In genomic region chr7:105416529-105416928, GRCm38 (mm10) we compare ENCODE assay signal across 30 mouse cellular contexts. TPM values are rescaled to one million over a fixed set of nuclear protein-coding genes. Genes with fewer than 3 reads are reported as not detected.
"Had no signal": no experiment of that assay in that cellular context is flagged by ENCODE, and none has a peak within 500 bp of the region (broad histone marks: within the 10 kb centered on the region; RNA-seq: fewer than 3 reads in every experiment).

No protein-coding gene starts in this region.

- H3K4me1 ChIP-seq: hindbrain, embryonic 10.5 days; hindbrain, embryonic 12.5 days; intestine, embryonic 15.5 days; limb, embryonic 10.5 days; limb, embryonic 12.5 days; liver, embryonic 13.5 days had no signal

- ATAC-seq: hindbrain, embryonic 16.5 days; inflammation-experienced regulatory T-cells, adult 6 months; intestine, embryonic 15.5 days; intestine, postnatal 0 days had no signal

- DNase-seq: gastrocnemius, postnatal 25 days; heart, adult 2 months; heart, postnatal 10 days; heart, postnatal 4 days; kidney, adult 18-20 months; kidney, adult 8-10 months; kidney, postnatal 10 days; kidney, postnatal 25 days; kidney, postnatal 4 days; liver; liver, embryonic 13.5 days had no signal

- H3K4me3 ChIP-seq: heart, adult 2 months; heart, embryonic 12.5 days; hindbrain, embryonic 10.5 days; hindbrain, embryonic 12.5 days; intestine, embryonic 15.5 days; layer of hippocampus, adult 2 months; left cerebral cortex, adult 2 months; limb, embryonic 10.5 days; limb, embryonic 12.5 days; liver, embryonic 13.5 days had no signal

RNA-seq across cellular contexts. Expression of gene Cckbr, which starts 9.0 kb away (rescaled TPM):
- polyA plus RNA-seq: heart, adult 2 months; heart, embryonic 12.5 days; heart, embryonic 14.5 days; heart, embryonic 16.5 days; inflammation-experienced regulatory T-cells, adult 6 months; limb, embryonic 12.5 days; liver, embryonic 13.5 days had no signal

RNA-seq across cellular contexts. Expression of gene Cnga4, which starts 12.2 kb away (rescaled TPM):
- polyA plus RNA-seq: heart, embryonic 12.5 days; heart, embryonic 14.5 days; hindbrain, embryonic 14.5 days; hindbrain, embryonic 16.5 days; inflammation-experienced regulatory T-cells, adult 6 months; intestine, embryonic 15.5 days; intestine, postnatal 0 days; kidney, embryonic 14.5 days; kidney, embryonic 16.5 days; limb, embryonic 12.5 days; liver, embryonic 11.5 days; liver, embryonic 13.5 days had no signal

RNA-seq across cellular contexts. Expression of gene Gm5901, which starts 41.7 kb away (rescaled TPM):
- polyA plus RNA-seq: frontal cortex, adult 2 months; heart, embryonic 12.5 days; heart, embryonic 14.5 days; heart, embryonic 16.5 days; hindbrain, embryonic 10.5 days; hindbrain, embryonic 12.5 days; hindbrain, embryonic 14.5 days; hindbrain, embryonic 16.5 days; inflammation-experienced regulatory T-cells, adult 6 months; intestine, embryonic 15.5 days; intestine, postnatal 0 days; kidney, embryonic 14.5 days; kidney, embryonic 16.5 days; limb, embryonic 10.5 days; limb, embryonic 12.5 days; limb, embryonic 14.5 days; liver, embryonic 11.5 days; liver, embryonic 13.5 days had no signal

RNA-seq across cellular contexts. Expression of gene Olfr692, which starts 48.5 kb away (rescaled TPM):
- polyA plus RNA-seq: frontal cortex, adult 2 months; heart, adult 2 months; heart, embryonic 12.5 days; heart, embryonic 14.5 days; heart, embryonic 16.5 days; hindbrain, embryonic 10.5 days; hindbrain, embryonic 12.5 days; hindbrain, embryonic 14.5 days; hindbrain, embryonic 16.5 days; inflammation-experienced regulatory T-cells, adult 6 months; intestine, embryonic 15.5 days; intestine, postnatal 0 days; kidney, embryonic 14.5 days; kidney, embryonic 16.5 days; limb, embryonic 10.5 days; limb, embryonic 12.5 days; limb, embryonic 14.5 days; liver, embryonic 11.5 days; liver, embryonic 13.5 days had no signal
